Mouse (Mus musculus) embryonic facial prominence, embryonic 12.5 days (tissue): ENCODE data around the gene Pdgfb. TPM values are rescaled to one million over a fixed set of nuclear protein-coding genes. Genes with fewer than 3 reads are reported as not detected.
A peak's percentile ranks its signal among the peaks of the same experiment; 100 is the strongest.

ENCODE experiments used
- ATAC-seq: fragments of 200-750 bp; cut with Nextera tagmentation; 2 replicates; pipeline ENCODE4 v1.8.0; 2017; ENCODE audit not compliant: insufficient number of reproducible peaks, insufficient read depth, low FRiP score, low TSS enrichment
- H3K27ac ChIP-seq: fragments of 300-500 bp; sonication (generic); 2 replicates; pipeline ENCODE4 v1.5.1; 2016; ENCODE audit warnings: mild to moderate bottlenecking
- H3K27me3 ChIP-seq: fragments of 300-500 bp; sonication (generic); 2 replicates; pipeline ENCODE4 v1.6.1; 2016; ENCODE audit warnings: mild to moderate bottlenecking, moderate library complexity
- H3K36me3 ChIP-seq: fragments of 300-500 bp; sonication (generic); 2 replicates; pipeline ENCODE4 v1.6.1; 2016; ENCODE audit warnings: mild to moderate bottlenecking
- H3K4me1 ChIP-seq: fragments of 300-500 bp; sonication (generic); 2 replicates; pipeline ENCODE4 v1.6.1; 2016
- H3K4me2 ChIP-seq: fragments of 300-500 bp; sonication (generic); replicated peaks from 2 replicates; pipeline ENCODE4 v1.6.1; 2016; ENCODE audit warnings: mild to moderate bottlenecking, moderate library complexity
- H3K4me3 ChIP-seq: fragments of 300-500 bp; sonication (generic); 2 replicates; pipeline ENCODE4 v1.5.1; 2016; ENCODE audit warnings: mild to moderate bottlenecking
- H3K9ac ChIP-seq: fragments of 300-500 bp; sonication (generic); 2 replicates; pipeline ENCODE4 v1.6.1; 2016; ENCODE audit warnings: mild to moderate bottlenecking, moderate library complexity
- H3K9me3 ChIP-seq: fragments of 300-500 bp; sonication (generic); 2 replicates; pipeline ENCODE4 v1.6.1; 2016; ENCODE audit warnings: mild to moderate bottlenecking, moderate library complexity
- WGBS: fragments of 180-500 bp; shearing (Covaris S2); methylation state at CpG from one replicate; pipeline ENCODE4 v1.1.7; 2016; 5-methylcytosine and 5-hydroxymethylcytosine counted together
- polyA plus RNA-seq: library from polyadenylated mRNA; unstranded; fragments of >200 nt; fragmentation: Nextera tagmentation; extraction: Ambion mirVana; gene quantifications from 2 replicates; pipeline ENCODE4 v1.2.1, GENCODE M21; 2016

Gene Pdgfb
- polyA plus RNA-seq, 1 experiment from 2014 or later: 3.4 TPM

DNA sequence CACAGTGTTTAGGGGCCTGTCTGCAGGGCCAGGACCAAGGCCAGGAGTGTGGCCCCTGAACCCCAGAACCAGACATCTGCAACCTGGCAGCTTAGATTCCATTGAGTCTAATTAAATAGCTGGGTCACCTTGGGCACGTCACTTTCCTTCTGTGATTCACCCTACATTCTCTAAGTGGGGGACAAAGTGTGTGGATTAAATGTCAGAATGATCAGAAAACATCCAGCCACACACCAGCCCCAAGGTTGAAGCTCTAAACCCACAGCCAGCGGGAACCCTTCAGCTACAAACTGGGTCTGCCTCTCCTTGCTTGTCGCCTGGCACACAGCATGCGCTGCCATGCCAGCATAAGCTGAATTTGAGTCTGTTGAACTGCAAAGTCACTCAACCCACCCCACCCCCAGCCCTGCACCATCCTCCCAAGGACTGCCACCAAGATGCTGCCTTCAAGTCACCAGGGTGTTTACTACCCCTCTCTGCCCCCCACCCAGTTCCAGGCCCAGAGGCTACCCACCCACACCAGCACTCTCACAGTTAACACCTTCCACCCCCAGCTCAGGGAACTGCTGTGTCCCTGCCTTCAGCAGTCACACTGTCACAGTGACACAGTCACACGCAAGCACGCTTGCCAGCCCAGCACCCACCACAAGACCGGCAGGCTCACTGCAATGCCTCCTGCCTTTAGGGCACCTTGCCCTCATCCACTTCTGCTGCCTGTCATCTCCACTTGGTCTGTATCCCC is 605 bp upstream of the Pdgfb start:
- 62% methylated on average over 7 of the region's 7 CpGs for WGBS
- Histone ChIP-seq H3K9ac (no peak overlapping the region), H3K9me3 (no peaks in the 10 kb centered on the region), H3K4me2 (peak overlapping the region; percentile 92), H3K4me3 (peak overlapping the region; percentile 53), H3K36me3 (no peaks in the 10 kb centered on the region), H3K4me1 (peaks cover 32% of the 10 kb centered on the region), H3K27ac (no peak overlapping the region), H3K27me3 (peaks cover 67% of the 10 kb centered on the region)
- ATAC-seq: no peak

DNA sequence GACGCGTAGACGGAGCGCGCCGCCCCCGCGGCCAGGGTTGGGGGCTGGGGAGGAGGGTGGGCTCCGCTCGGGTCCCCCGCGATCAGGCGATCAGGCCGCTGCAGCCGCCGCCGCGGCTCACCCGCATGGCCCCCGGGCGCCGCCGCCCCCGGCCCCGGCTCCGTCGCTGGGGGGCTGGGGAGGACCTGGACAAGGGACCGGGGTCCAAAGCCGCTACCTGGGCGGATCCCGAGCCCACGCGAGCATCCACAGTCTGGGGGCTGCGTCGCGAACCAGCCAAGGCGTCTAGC is 801 bp downstream of the Pdgfb start:
- Histone ChIP-seq H3K4me2 (peak overlapping the region; percentile 92), H3K9me3 (no peaks in the 10 kb centered on the region), H3K27me3 (peaks cover 72% of the 10 kb centered on the region), H3K4me1 (peaks cover 32% of the 10 kb centered on the region), H3K9ac (peak overlapping the region; percentile 49), H3K36me3 (no peaks in the 10 kb centered on the region), H3K4me3 (peak overlapping the region; percentile 53), H3K27ac (peak overlapping the region; percentile 1; the same call in 1 of the 2 replicates)
- no peak for ATAC-seq
- WGBS: under 1% methylated on average over 37 of the region's 37 CpGs

DNA sequence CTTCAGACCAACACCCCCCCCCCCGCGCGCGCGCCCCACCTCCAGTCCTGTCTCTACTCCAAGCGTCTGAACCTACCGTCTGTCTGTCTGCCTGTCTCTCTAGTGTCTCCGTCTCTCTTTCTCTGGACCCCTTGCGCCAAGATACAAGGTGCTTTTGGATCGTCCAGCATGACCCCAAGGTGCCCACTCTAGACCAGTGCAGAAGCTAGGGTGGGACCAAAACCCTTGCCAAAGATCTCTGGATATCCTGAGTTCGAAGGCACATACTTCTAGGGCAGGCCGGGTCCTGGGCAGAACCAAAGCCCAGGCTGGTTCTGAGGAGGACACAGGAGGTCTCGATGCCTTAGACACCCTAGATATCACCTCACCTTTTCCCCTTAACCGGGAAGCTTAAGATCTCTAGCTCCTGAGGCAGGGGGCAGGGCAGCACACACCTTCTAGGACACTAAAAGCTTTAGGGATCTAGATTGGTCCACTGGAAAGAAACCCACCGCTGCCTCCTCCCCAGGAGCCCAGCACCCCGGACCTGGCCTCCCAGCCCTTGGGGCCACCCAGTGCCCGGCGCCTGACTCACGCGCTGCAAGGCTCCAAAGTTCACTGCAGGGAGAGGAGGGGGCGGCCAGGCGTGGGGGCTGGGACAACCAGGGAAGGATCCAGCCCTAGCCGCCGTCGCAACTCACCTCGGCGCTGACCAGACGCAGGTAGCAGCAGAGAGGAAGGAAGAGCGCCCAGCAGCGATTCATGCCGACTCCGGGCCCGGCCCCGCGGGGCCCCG is 1.3 kb downstream of the Pdgfb start:
- ATAC-seq: no peak
- Histone ChIP-seq H3K4me3 (peak overlapping the region; percentile 53), H3K9me3 (no peaks in the 10 kb centered on the region), H3K4me2 (peak overlapping the region; percentile 92), H3K4me1 (peaks cover 32% of the 10 kb centered on the region), H3K36me3 (no peaks in the 10 kb centered on the region), H3K9ac (peak overlapping the region; percentile 56), H3K27me3 (peaks cover 72% of the 10 kb centered on the region), H3K27ac (peak overlapping the region; percentile 1; the same call in 1 of the 2 replicates)
- WGBS: 2% methylated on average over 36 of the region's 36 CpGs

GRCm38 (mm10) chr15:80012527-80013201 is 2.1 kb downstream of the Pdgfb start:
- H3K27ac ChIP-seq: 0 out of 2 replicates have a peak overlapping the region, but pooled peaks have one; percentile 14
- peak overlapping the region; percentile 53 for H3K4me3 ChIP-seq
- H3K27me3 ChIP-seq: peaks cover 72% of the 10 kb centered on the region
- H3K36me3 ChIP-seq: no peaks in the 10 kb centered on the region
- peak overlapping the region; percentile 92 for H3K4me2 ChIP-seq
- ATAC-seq: no peak
- H3K9ac ChIP-seq: peak overlapping the region; percentile 56
- peaks cover 32% of the 10 kb centered on the region for H3K4me1 ChIP-seq
- WGBS: under 1% methylated on average over 56 of the region's 60 CpGs
- H3K9me3 ChIP-seq: no peaks in the 10 kb centered on the region

DNA sequence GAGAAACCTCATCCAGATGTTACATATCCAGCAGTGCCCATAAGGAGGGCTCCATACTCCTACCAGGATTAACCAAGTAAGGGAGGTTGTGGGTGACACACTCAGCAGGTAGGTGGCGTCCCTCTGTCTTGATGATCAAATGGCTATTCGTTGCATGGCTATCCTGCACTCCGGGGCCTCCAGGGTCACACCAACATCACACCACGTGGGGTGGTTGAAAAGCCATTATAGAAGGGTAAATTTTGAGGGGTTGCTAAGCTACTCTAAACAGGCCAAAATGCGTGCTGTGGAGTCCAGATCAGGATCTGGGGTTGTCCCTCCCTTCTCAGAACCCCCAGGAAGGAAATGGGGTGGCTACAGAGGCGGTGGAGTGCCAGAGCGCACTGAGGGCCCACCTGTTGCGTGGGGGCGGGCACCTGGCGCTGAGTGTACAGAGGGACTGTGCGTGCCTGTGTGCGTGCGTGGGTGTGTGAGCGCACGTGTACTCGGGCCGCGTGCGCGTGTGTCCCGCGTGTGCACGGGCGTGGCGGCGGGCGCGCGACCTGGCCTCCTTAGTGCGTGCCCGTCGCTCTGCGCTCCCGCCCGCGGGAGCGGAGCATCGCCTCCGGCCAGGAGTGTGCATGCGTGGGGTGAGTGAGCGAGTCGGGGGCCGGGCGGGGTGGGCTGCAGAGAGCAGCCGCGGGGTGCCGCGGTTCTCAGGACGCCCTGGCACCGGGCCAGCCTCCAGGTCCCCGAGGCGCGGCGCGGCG is 2.8 kb downstream of the Pdgfb start:
- WGBS: 2% methylated on average over 56 of the region's 56 CpGs
- H3K4me2 ChIP-seq: peak overlapping the region; percentile 92
- H3K36me3 ChIP-seq: no peaks in the 10 kb centered on the region
- peaks cover 32% of the 10 kb centered on the region for H3K4me1 ChIP-seq
- 0 out of 2 replicates have a peak overlapping the region, but pooled peaks have one; percentile 14 for H3K27ac ChIP-seq
- H3K9me3 ChIP-seq: no peaks in the 10 kb centered on the region
- peaks cover 70% of the 10 kb centered on the region for H3K27me3 ChIP-seq
- no peak for ATAC-seq
- peak overlapping the region; percentile 56 for H3K9ac ChIP-seq
- H3K4me3 ChIP-seq: peak overlapping the region; percentile 53

DNA sequence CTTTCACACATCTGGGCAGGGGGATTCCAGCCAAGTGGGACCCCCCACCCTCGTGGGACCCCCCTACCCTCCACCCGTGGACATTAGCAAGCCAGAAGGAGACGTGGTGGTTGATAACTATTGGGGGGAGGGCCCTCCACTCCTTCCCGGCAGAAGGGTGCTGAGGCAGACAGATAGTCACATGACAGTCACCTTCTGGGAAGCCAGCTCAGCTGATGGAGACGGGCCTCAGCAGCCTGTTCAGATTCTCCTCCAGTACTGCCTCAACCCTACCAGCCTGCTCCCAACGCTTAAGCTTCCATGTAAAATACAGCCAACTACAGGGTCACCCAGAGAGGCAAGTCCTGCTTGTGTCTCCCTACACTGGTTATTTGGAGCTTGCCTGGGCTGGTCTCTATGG is 3.6 kb downstream of the Pdgfb start:
- H3K4me1 ChIP-seq: peaks cover 32% of the 10 kb centered on the region
- 39% methylated on average over 6 of the region's 6 CpGs for WGBS
- no peaks in the 10 kb centered on the region for H3K9me3 ChIP-seq
- H3K4me3 ChIP-seq: no peak overlapping the region; the same call in 1 of the 2 replicates
- peaks cover 63% of the 10 kb centered on the region for H3K27me3 ChIP-seq
- no peak for ATAC-seq
- H3K36me3 ChIP-seq: no peaks in the 10 kb centered on the region
- H3K4me2 ChIP-seq: 0 out of 2 replicates have a peak overlapping the region, but pooled peaks have one; percentile 92
- no peak overlapping the region for H3K27ac ChIP-seq
- H3K9ac ChIP-seq: no peak overlapping the region

- peaks cover 34% of the 10 kb centered on the region for H3K4me1 ChIP-seq
- no peaks in the 10 kb centered on the region for H3K9me3 ChIP-seq
- H3K4me3 ChIP-seq: no peak overlapping the region
- 0 out of 2 replicates have a peak overlapping the region, but pooled peaks have one; percentile 11 for H3K9ac ChIP-seq
- no peak overlapping the region for H3K4me2 ChIP-seq
- peaks cover 53% of the 10 kb centered on the region for H3K27me3 ChIP-seq
- ATAC-seq: no peak
- WGBS: 44% methylated on average over 7 of the region's 7 CpGs
- H3K27ac ChIP-seq: no peak overlapping the region
- no peaks in the 10 kb centered on the region for H3K36me3 ChIP-seq
Observed at GRCm38 (mm10) chr15:80010182-80010558, 4.6 kb downstream of the Pdgfb start.

DNA sequence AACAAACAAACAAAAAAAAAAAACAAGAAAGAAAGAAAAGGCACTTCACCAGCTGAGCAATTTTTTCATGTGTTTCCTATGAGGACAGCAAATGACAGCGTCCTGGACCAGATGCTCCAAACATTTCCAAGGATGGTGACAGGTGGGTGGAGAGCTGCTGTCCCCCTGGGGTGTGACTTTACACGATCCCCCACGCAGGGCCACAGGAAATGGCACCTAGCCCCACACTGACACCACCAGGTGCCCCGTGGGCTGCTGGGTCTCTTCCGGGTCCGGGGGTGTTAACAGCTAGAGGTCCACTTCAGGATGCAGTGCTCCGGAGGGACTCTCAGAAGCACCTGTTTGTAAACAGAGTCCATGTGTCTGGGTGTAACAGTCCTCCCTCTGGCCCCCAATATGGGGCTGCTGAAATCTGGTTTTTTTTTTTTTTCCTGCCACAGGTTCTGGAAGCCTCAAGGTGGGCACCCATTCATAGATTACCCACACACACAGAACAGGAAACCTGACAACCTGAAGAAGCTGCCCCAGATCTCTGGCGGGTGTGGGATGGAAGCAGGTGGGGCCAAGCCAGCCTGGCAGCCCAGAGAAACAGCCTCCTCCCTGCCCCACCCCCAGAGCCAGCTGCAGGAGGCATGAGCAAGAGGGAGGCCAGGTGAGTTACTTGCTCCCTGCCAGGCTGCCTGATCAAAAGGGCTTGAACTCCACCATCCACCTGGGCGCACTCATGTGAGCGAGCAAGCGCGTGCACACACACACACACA is 5.2 kb downstream of the Pdgfb start:
- no peak for ATAC-seq
- WGBS: 43% methylated on average over 10 of the region's 12 CpGs
- no peak overlapping the region for H3K4me2 ChIP-seq
- H3K4me1 ChIP-seq: peaks cover 34% of the 10 kb centered on the region
- H3K9me3 ChIP-seq: no peaks in the 10 kb centered on the region
- H3K27ac ChIP-seq: no peak overlapping the region
- no peaks in the 10 kb centered on the region for H3K36me3 ChIP-seq
- H3K27me3 ChIP-seq: peaks cover 47% of the 10 kb centered on the region
- H3K4me3 ChIP-seq: no peak overlapping the region
- H3K9ac ChIP-seq: no peak overlapping the region

DNA sequence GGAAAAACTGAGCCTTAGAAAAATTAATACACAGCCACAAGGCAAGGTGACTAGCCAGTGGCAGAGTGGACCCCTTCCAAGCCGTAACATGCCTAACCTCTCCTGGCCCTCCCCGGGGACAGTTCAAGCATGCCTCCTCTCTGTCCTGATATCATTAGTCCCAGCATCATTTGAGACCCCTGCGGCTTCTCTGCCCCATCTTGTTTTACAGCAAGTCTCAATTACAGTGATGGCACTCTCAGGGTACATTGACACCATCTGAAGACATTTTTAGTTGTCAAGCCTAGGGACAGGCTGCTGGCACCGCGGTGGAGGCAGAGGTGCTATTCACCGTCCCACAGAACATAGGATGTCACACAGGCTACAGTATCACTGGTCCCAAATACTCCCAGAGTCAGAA is 6.3 kb downstream of the Pdgfb start:
- Histone ChIP-seq H3K4me1 (peaks cover 24% of the 10 kb centered on the region), H3K4me3 (no peak overlapping the region)

GRCm38 (mm10) chr15:80006156-80006555 is 8.6 kb downstream of the Pdgfb start:
- H3K4me1 ChIP-seq: peaks cover 9% of the 10 kb centered on the region; the same call in 1 of the 2 replicates
- 85% methylated on average over 7 of the region's 7 CpGs for WGBS
- ATAC-seq: no peak
- H3K27ac ChIP-seq: no peak overlapping the region
- no peak overlapping the region for H3K4me2 ChIP-seq
- H3K9me3 ChIP-seq: no peaks in the 10 kb centered on the region
- no peak overlapping the region for H3K4me3 ChIP-seq
- H3K27me3 ChIP-seq: peaks cover 12% of the 10 kb centered on the region
- H3K9ac ChIP-seq: no peak overlapping the region
- H3K36me3 ChIP-seq: no peaks in the 10 kb centered on the region

More for the DNA sequence above, 6.3 kb downstream of the Pdgfb start:
- Histone ChIP-seq H3K9ac (no peak overlapping the region), H3K4me2 (no peak overlapping the region), H3K27ac (no peak overlapping the region), H3K9me3 (no peaks in the 10 kb centered on the region), H3K36me3 (no peaks in the 10 kb centered on the region), H3K27me3 (peaks cover 35% of the 10 kb centered on the region)
- 84% methylated on average over 6 of the region's 6 CpGs for WGBS
- ATAC-seq: no peak
